Mouse (Mus musculus) forebrain, embryonic 15.5 days (tissue): ENCODE results near the gene Daam1. TPM values are rescaled to one million over a fixed set of nuclear protein-coding genes. Genes with fewer than 3 reads are reported as not detected.

ENCODE experiments used
- ATAC-seq: fragments of 200-750 bp; cut with Nextera tagmentation; replicated peaks from 2 replicates; pipeline ENCODE4 v1.8.0; 2017; ENCODE audit warnings: mild to moderate bottlenecking, moderate TSS enrichment, moderate library complexity
- H3K27ac ChIP-seq: fragments of 300-500 bp; sonication (generic); replicated peaks from 2 replicates; pipeline ENCODE4 v1.5.1; 2015; ENCODE audit warnings: mild to moderate bottlenecking, inconsistent platforms
- H3K27me3 ChIP-seq: fragments of 300-500 bp; sonication (generic); 2 replicates; pipeline ENCODE4 v1.6.1; 2015; ENCODE audit warnings: inconsistent platforms
- H3K36me3 ChIP-seq: fragments of 300-500 bp; sonication (generic); 2 replicates; pipeline ENCODE4 v1.6.1; 2015; ENCODE audit warnings: mild to moderate bottlenecking, inconsistent platforms
- H3K4me1 ChIP-seq: fragments of 300-500 bp; sonication (generic); 2 replicates; pipeline ENCODE4 v1.6.1; 2015; ENCODE audit warnings: inconsistent platforms
- H3K4me2 ChIP-seq: fragments of 300-500 bp; sonication (generic); replicated peaks from 2 replicates; pipeline ENCODE4 v1.6.1; 2015; ENCODE audit warnings: mild to moderate bottlenecking, inconsistent platforms
- H3K4me3 ChIP-seq: fragments of 300-500 bp; sonication (generic); 2 replicates; pipeline ENCODE4 v1.5.1; 2015; ENCODE audit warnings: mild to moderate bottlenecking, inconsistent platforms
- H3K9ac ChIP-seq: fragments of 300-500 bp; sonication (generic); replicated peaks from 2 replicates; pipeline ENCODE4 v1.6.1; 2015; ENCODE audit warnings: mild to moderate bottlenecking, inconsistent platforms
- H3K9me3 ChIP-seq: fragments of 300-500 bp; sonication (generic); 2 replicates; pipeline ENCODE4 v1.6.1; 2016; ENCODE audit warnings: inconsistent platforms
- WGBS: fragments of 180-500 bp; shearing (Covaris S2); methylation state at CpG from one replicate; pipeline ENCODE4 v1.1.7; 2015; ENCODE audit warnings: mixed read lengths; 5-methylcytosine and 5-hydroxymethylcytosine counted together
- polyA plus RNA-seq: library from polyadenylated mRNA; unstranded; fragments of >200 nt; fragmentation: Nextera tagmentation; extraction: Ambion mirVana; gene quantifications from 2 replicates; pipeline ENCODE4 v1.2.1, GENCODE M21; 2015

Gene Daam1
- polyA plus RNA-seq: 23.7 and 25.6 TPM in 2 replicates

DNA sequence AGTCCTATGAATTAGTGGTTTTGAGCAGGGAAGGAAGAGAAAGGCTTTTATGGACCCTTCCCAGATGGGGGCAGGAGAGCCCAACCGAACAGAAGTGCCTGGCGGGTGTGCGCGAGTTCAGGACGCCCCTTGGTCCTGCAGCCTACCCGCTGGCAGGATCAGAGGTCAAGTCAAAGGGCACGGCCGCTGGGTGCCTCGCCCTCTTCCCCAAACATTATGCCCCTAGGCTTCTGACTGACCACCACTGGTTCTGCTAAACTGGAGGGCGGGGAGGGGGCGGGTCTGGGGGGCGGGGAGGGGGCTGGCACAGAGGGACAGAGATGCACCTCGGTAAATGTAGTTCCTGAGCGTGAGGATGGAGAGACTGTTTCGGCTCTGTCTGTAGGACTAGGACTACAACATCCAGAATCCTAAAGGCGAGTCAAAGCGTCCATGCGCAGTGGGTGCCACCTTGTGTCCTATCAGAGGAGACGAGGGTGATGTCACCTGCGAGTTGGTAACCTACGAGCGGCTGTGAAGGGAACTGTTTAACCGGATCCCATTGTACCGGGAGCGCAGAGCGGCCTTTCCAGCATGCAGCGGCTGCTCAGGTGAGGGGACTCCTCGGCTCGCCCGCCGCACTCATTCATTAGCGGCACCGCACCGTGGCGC is at the start of gene Daam1:
TSS of gene Daam1 (plus strand) at position 472 of the 651 bp plus-strand sequence.
- Histone ChIP-seq H3K4me2 (peak within 1 kb of the TSS; percentile 88), H3K27me3 (no peaks in the 10 kb centered on the region), H3K36me3 (no peaks in the 10 kb centered on the region), H3K27ac (peak within 1 kb of the TSS; percentile 99), H3K4me1 (peaks cover 43% of the 10 kb centered on the region), H3K9me3 (no peaks in the 10 kb centered on the region), H3K4me3 (peak within 1 kb of the TSS; percentile 97), H3K9ac (peak within 1 kb of the TSS; percentile 98)
- WGBS: under 1% methylated on average over 34 of the region's 35 CpGs
- ATAC-seq: peak; percentile 100

DNA sequence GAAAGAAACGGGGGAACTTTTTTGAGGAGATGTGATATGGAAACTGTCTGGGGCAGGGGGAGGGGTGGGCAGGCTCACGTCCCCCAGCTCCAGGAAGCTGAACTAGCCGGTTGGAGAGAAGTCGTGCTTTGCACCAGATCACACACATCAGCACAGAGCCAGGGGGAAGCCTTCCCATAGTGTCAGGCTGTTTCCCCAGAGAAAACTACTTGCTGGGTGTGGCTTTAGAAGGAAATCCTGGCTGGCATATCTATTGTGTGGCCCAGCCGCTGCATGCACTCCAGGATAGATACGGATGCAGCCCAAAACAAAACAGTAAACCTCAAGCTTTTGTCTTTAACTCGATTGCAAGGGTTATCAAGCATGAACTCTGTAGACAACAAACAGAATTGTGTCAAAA is 49.7 kb upstream of the Daam1 start:
- H3K4me2 ChIP-seq: no peak overlapping the region
- H3K36me3 ChIP-seq: no peaks in the 10 kb centered on the region
- H3K4me3 ChIP-seq: no peak overlapping the region
- no peak overlapping the region for H3K27ac ChIP-seq
- 67% methylated on average over 7 of the region's 7 CpGs for WGBS
- H3K9ac ChIP-seq: no peak overlapping the region
- ATAC-seq: no peak
- H3K27me3 ChIP-seq: no peaks in the 10 kb centered on the region
- no peaks in the 10 kb centered on the region for H3K9me3 ChIP-seq
- peaks cover 6% of the 10 kb centered on the region for H3K4me1 ChIP-seq

DNA sequence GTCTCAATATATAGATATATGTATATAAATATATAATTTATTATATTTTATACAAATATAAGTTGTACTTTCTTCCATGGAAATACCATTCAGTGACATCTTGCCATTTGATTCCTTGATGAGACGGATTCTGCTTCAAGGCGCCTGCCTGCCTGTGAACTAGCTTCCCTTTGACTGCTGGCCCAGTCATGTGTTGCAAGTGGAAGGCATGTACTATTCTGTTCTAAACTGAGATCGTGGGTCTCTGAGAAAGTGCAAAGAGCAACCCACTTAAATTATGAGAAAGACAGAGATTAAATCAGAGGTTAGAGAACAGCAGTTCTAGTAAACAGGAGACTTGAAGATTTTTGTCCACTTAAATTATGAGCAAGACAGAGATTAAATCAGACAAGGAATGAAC is 46.9 kb upstream of the Daam1 start:
- ATAC-seq: no peak

DNA sequence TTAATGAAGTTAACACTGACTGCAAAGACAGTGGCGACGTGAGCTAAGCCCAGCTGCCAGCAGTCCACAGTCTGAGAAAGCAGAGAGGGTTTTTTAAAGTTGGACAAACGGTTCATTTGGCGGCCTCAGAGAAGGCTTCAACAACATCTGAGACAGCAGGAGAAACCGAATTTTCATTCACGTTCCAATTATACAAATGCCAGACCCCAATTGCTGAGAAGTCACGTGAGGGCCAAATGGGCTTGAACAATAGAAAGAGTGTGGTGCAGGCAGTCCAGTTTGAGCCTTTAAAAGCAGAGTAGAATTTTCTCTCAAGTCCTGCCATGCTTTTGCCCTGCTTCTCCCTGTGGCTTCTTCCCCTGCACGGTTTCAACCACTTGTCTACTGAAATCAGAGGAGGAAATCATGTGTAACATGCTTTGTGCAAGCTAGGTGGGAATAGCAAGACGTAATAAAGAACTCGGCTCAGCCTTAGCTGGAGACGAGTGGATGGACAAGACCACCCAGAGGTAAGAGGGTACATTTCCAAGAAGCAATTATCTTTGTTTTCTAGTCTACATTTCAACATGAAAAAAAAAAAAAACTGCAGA is 46.1 kb upstream of the Daam1 start:
- Histone ChIP-seq H3K9me3 (no peaks in the 10 kb centered on the region), H3K4me1 (peaks cover 6% of the 10 kb centered on the region), H3K9ac (no peak overlapping the region), H3K4me3 (no peak overlapping the region), H3K27me3 (no peaks in the 10 kb centered on the region), H3K27ac (no peak overlapping the region), H3K4me2 (no peak overlapping the region), H3K36me3 (no peaks in the 10 kb centered on the region)
- no peak for ATAC-seq
- 24% methylated on average over 11 of the region's 11 CpGs for WGBS

More for the DNA sequence above, 46.9 kb upstream of the Daam1 start:
- no peak overlapping the region for H3K4me2 ChIP-seq
- no peak overlapping the region for H3K4me3 ChIP-seq
- peaks cover 6% of the 10 kb centered on the region for H3K4me1 ChIP-seq
- H3K36me3 ChIP-seq: no peaks in the 10 kb centered on the region
- no peaks in the 10 kb centered on the region for H3K9me3 ChIP-seq
- H3K27me3 ChIP-seq: no peaks in the 10 kb centered on the region
- no peak overlapping the region for H3K27ac ChIP-seq
- H3K9ac ChIP-seq: no peak overlapping the region
- WGBS: 78% methylated on average over 3 of the region's 3 CpGs

DNA sequence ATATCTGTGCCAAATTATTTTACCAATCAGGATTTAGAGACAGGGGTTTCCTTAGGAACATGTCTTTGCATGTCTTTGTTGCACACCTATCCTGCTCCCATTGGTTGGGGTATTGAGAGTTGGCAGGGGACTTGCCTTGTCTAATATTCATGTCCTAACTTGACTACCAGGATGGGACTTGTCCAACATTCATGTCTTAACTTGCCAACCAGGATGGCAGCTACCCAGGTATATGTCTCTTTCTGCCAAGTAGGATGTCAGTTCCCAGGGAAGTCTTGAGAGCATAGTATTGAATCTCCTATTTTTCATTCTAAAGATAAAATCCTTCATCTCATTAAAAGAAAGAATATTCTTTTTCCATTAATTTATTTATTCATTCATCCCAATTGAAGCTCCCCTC is 44.4 kb upstream of the Daam1 start:
- Histone ChIP-seq H3K36me3 (no peaks in the 10 kb centered on the region), H3K9me3 (no peaks in the 10 kb centered on the region), H3K4me1 (peaks cover 6% of the 10 kb centered on the region), H3K9ac (no peak overlapping the region), H3K27me3 (no peaks in the 10 kb centered on the region), H3K4me3 (no peak overlapping the region), H3K27ac (no peak overlapping the region), H3K4me2 (no peak overlapping the region)
- no peak for ATAC-seq

DNA sequence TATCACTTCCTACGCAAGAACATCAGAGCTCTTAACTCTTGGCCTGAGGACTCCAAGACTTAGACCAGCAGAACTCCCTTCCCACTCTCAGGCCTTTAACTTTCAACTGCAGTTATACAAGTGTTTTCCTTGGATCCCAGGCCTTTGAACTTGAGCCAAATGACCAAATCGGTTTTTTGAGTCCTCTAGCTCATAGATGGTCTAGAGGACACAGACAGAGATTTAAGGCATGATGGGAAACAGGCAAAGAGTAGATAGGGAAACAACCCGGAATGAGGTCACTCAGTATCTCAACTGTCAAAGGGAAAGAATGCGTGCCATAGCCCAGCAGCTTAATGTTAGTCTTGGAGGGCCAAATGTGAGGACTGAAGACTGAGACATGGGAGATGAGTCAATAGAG is 42.1 kb upstream of the Daam1 start:
- 83% methylated on average over 4 of the region's 4 CpGs for WGBS
- H3K4me2 ChIP-seq: no peak overlapping the region
- no peak overlapping the region for H3K27ac ChIP-seq
- no peaks in the 10 kb centered on the region for H3K36me3 ChIP-seq
- no peak overlapping the region for H3K4me3 ChIP-seq
- H3K4me1 ChIP-seq: peaks cover 6% of the 10 kb centered on the region
- no peak for ATAC-seq
- no peak overlapping the region for H3K9ac ChIP-seq
- no peaks in the 10 kb centered on the region for H3K9me3 ChIP-seq
- no peaks in the 10 kb centered on the region for H3K27me3 ChIP-seq

DNA sequence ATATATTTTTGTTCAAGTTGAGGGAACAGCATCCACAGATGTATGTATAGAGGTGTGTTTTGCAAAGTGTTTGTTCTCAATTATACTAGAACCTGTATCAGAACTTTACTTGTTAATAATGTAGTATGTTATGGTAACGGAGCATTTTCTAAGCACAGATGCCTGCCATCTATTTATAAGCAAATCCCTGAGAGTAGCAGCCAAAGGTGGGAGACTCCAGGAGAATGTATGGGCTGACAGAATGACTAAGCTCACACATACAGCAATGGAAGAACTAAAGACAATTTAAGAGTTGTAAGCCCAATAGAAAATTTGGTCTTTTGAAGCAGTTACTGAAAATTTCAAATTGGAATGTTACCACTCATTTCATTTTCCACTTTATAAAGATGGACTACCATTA is 40.3 kb upstream of the Daam1 start:
- no peaks in the 10 kb centered on the region for H3K4me1 ChIP-seq
- ATAC-seq: no peak

DNA sequence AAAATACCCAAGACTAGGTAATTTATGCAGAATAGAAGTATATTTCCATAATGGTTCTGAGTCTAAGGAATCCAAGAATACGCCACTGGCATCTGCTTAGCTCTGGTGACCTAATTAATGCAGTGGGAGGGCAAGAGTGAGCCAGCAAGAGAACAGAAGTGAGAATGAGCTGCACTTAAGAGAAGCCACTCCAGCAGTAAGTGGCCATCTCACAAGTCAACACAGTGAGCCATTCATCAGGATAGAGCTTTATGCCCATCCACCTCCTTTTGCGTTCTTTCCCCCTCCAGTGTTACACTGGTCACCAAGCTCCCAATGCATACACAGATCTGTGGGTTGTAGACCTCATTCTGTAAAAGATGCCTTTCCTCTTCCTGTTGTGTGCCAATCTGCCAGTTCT is 37.8 kb upstream of the Daam1 start:
- no peak overlapping the region for H3K4me2 ChIP-seq
- peaks cover 5% of the 10 kb centered on the region for H3K4me1 ChIP-seq
- H3K9me3 ChIP-seq: no peaks in the 10 kb centered on the region
- no peak overlapping the region for H3K9ac ChIP-seq
- no peak overlapping the region for H3K27ac ChIP-seq
- H3K36me3 ChIP-seq: no peaks in the 10 kb centered on the region
- H3K27me3 ChIP-seq: no peaks in the 10 kb centered on the region
- H3K4me3 ChIP-seq: no peak overlapping the region
- ATAC-seq: no peak
- 77% methylated on average over 2 of the region's 2 CpGs for WGBS

More for the DNA sequence above, 40.3 kb upstream of the Daam1 start:
- 93% methylated on average over 1 of the region's 1 CpGs for WGBS
- no peak overlapping the region for H3K4me2 ChIP-seq
- no peaks in the 10 kb centered on the region for H3K27me3 ChIP-seq
- H3K4me3 ChIP-seq: no peak overlapping the region
- no peaks in the 10 kb centered on the region for H3K9me3 ChIP-seq
- H3K36me3 ChIP-seq: no peaks in the 10 kb centered on the region
- no peak overlapping the region for H3K9ac ChIP-seq
- H3K27ac ChIP-seq: no peak overlapping the region

DNA sequence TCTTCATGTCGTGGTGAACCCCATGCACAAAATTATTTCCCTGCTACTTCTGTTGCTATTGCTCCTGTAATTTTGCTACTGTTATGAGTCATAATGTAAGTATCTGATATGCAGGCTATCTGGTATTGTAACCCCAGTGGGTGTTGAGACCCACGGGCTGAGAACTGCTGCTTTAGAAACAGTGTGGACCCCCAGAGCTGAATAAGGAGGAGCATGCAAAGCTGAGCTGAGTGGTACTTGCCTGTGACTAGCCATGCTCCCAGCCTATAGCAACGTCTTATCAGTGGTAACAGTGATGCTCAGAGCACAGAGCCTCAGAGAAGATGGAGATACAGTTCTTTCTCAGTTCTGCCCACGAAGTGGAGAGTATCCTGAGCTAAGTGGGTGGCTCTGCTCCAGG is 35.3 kb upstream of the Daam1 start:
- no peak overlapping the region for H3K4me3 ChIP-seq
- no peaks in the 10 kb centered on the region for H3K36me3 ChIP-seq
- ATAC-seq: no peak
- no peaks in the 10 kb centered on the region for H3K9me3 ChIP-seq
- no peak overlapping the region for H3K27ac ChIP-seq
- peaks cover 5% of the 10 kb centered on the region for H3K4me1 ChIP-seq
- H3K27me3 ChIP-seq: no peaks in the 10 kb centered on the region
- H3K4me2 ChIP-seq: no peak overlapping the region
- 67% methylated on average over 4 of the region's 4 CpGs for WGBS
- no peak overlapping the region for H3K9ac ChIP-seq

DNA sequence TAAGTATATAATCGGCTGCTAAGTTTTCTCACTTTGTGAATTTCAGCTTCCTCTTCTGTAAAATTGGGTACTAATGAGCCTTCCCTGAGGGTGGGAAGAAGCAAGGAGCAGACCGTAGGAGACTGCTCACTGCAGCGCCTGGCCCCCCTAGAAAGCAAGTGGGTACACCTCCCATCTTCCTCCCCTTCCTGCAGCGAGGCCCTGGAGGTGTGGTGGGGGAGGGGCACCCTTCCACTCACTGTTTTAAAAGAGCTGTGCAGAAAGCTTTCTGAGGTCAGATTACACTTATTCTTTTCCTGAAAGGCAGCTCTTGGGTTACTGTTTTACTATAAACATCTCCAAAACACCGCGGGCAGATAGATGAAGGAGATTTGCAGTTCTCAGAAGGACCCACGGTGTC is 34.4 kb upstream of the Daam1 start:
- no peaks in the 10 kb centered on the region for H3K36me3 ChIP-seq

DNA sequence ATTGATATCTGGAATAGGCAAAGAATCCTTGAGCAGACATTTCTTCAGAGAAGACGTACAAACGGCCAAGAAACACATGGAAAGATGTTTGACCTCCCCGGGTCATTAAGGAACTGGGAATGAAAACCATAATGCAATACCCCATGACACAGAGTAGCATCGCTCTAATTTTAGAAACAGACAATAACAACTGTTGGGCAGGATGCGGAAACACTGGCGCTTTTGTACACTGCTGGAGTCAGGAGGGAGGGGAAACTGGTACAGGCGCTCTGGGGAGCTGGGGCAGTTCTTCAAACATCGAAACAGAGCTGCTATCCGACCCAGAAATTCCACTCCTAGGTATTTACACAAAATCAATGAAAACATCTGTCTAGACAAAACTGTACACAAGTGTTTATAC is 23.6 kb upstream of the Daam1 start:
- no peak overlapping the region for H3K9ac ChIP-seq
- no peak for ATAC-seq

More for the DNA sequence above, 34.4 kb upstream of the Daam1 start:
- Histone ChIP-seq H3K9me3 (no peaks in the 10 kb centered on the region), H3K27me3 (no peaks in the 10 kb centered on the region), H3K4me1 (peaks cover 5% of the 10 kb centered on the region), H3K27ac (no peak overlapping the region), H3K4me3 (no peak overlapping the region), H3K4me2 (no peak overlapping the region), H3K9ac (no peak overlapping the region)
- no peak for ATAC-seq
- 4% methylated on average over 7 of the region's 7 CpGs for WGBS

DNA sequence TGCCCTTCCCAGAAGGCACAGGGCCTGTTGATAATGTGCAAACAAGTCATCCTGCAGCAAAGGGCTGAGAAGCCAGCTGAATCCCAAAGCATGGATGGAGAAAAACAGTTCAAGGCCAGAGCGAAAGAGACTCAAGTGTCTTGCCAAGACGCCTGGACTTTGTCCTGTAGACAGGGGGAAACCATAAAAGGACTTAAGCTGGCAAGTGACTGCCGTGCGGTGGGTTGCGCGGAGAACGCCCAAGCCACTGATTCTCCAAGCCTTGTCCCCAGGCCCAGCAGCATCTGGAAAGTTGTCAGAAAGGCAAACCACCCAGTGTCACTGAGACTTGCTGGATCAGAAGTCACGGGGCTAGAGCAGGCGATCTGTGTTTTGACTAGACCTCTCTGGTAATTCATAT is 22.2 kb upstream of the Daam1 start:
- WGBS: 92% methylated on average over 9 of the region's 9 CpGs
- Histone ChIP-seq H3K36me3 (no peaks in the 10 kb centered on the region), H3K4me3 (no peak overlapping the region), H3K9ac (no peak overlapping the region), H3K27me3 (no peaks in the 10 kb centered on the region), H3K4me1 (no peaks in the 10 kb centered on the region), H3K27ac (no peak overlapping the region), H3K9me3 (no peaks in the 10 kb centered on the region), H3K4me2 (no peak overlapping the region)
- no peak for ATAC-seq

More for the DNA sequence above, 23.6 kb upstream of the Daam1 start:
- H3K36me3 ChIP-seq: no peaks in the 10 kb centered on the region
- no peak overlapping the region for H3K27ac ChIP-seq
- no peaks in the 10 kb centered on the region for H3K9me3 ChIP-seq
- no peaks in the 10 kb centered on the region for H3K4me1 ChIP-seq
- no peaks in the 10 kb centered on the region for H3K27me3 ChIP-seq
- no peak overlapping the region for H3K4me2 ChIP-seq
- 82% methylated on average over 9 of the region's 9 CpGs for WGBS
- no peak overlapping the region for H3K4me3 ChIP-seq

DNA sequence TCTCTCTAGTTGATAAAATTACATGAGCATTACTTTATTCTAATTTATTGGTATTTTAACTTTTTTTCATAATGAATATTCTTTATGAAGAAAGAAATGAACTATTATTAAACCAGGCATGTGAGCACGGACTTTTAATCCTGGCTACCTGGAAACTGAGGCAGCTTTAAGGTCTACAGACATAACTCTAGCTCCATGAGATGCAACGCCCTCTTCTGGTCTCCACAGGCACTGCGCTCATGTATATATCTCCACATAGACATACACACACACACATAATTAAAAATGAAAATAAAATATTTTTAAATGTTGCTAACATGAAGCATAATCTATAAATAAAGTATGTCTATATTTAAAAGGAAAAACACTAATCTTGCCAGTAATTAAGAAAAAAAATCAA is 21.3 kb upstream of the Daam1 start:
- ATAC-seq: no peak
- Histone ChIP-seq H3K4me3 (no peak overlapping the region), H3K4me2 (no peak overlapping the region), H3K9me3 (no peaks in the 10 kb centered on the region), H3K36me3 (no peaks in the 10 kb centered on the region), H3K4me1 (no peaks in the 10 kb centered on the region), H3K27ac (no peak overlapping the region), H3K27me3 (no peaks in the 10 kb centered on the region), H3K9ac (no peak overlapping the region)
- WGBS: 91% methylated on average over 3 of the region's 3 CpGs
